Mouse (Mus musculus): ENCODE measurements around the gene Heatr5b. TPM values are rescaled to one million over a fixed set of nuclear protein-coding genes. Genes with fewer than 3 reads are reported as not detected.

Heatr5b gene
- polyA plus RNA-seq, 1 experiment from 2014 or later: 11.5 TPM

DNA sequence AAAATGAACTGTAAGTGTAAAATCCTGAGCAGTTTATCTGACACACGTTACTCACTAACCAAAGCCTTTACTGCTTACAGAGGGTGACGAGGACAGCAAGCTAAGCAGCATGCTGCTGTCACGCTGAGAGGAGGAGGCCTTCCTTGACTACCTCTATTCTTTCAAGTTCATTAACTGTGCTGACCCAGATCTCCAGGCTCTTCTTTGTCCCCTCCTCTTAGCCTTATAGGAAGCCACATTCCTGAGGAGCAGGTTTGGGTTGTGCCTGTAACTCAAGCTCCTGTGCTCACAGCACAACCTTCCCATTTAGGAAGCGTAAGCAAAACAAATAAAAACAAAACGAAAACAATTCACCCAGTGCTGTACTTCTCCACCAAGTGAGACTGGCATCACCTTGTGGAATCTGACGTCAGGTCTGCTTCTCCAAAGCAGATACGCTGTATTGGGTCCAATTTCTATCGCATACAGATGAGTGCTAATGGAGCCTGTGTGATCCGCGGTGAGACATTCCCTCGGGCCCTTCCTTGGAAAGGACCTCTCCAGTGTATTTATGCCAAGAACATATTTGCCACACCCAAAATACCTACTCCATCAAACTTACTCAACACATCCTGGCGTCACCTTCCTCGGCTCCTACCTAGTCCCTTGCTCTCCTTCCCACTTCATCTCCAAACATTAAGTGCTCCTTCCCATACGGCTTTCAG lies 108.3 kb downstream of the Heatr5b start:
- Histone ChIP-seq H3K4me3 (ENCODE audit: low read depth, low read length) (no peak overlapping the region), H3K9ac (ENCODE audit: low read length) (no peak overlapping the region), H3K4me2 (ENCODE audit: low read length) (no peak overlapping the region), H3K27ac (ENCODE audit: low read depth) (no peak overlapping the region), H3K4me1 (replicated peaks; ENCODE audit: control insufficient read depth, insufficient read depth, low read length) (0 out of 2 replicates have a peak, but pooled peaks cover 3% of the 10 kb centered on the region), H3K9me3 (ENCODE audit: control insufficient read depth, low read length) (no peaks in the 10 kb centered on the region), H3K36me3 (ENCODE audit: control insufficient read depth, insufficient read depth, low read length) (no peaks in the 10 kb centered on the region), H3K27me3 (replicated peaks; ENCODE audit: control insufficient read depth, insufficient read depth, low read length) (no peaks in the 10 kb centered on the region)
- 79% methylated on average over 14 of the region's 14 CpGs for WGBS
- ATAC-seq (replicated peaks; ENCODE audit: low FRiP score, low TSS enrichment, low read depth) (no peak), DNase-seq (ENCODE audit: low spot score) (no peak)

- Histone ChIP-seq H3K27ac (ENCODE audit: low read depth) (no peak overlapping the region), H3K4me2 (ENCODE audit: low read length) (no peak overlapping the region), H3K27me3 (replicated peaks; ENCODE audit: control insufficient read depth, insufficient read depth, low read length) (no peaks in the 10 kb centered on the region), H3K9me3 (ENCODE audit: control insufficient read depth, low read length) (no peaks in the 10 kb centered on the region), H3K9ac (ENCODE audit: low read length) (no peak overlapping the region), H3K4me1 (replicated peaks; ENCODE audit: control insufficient read depth, insufficient read depth, low read length) (0 out of 2 replicates have a peak, but pooled peaks cover 3% of the 10 kb centered on the region), H3K36me3 (ENCODE audit: control insufficient read depth, insufficient read depth, low read length) (no peaks in the 10 kb centered on the region), H3K4me3 (ENCODE audit: low read depth, low read length) (no peak overlapping the region)
- 40% methylated on average over 6 of the region's 6 CpGs for WGBS
- ATAC-seq (replicated peaks; ENCODE audit: low FRiP score, low TSS enrichment, low read depth) (no peak), DNase-seq (ENCODE audit: low spot score) (no peak)
Observed at GRCm38 (mm10) chr17:78724461-78725055, 110.6 kb downstream of the Heatr5b start.

- WGBS: 71% methylated on average over 7 of the region's 7 CpGs
- DNase-seq (ENCODE audit: low spot score) (no peak), ATAC-seq (replicated peaks; ENCODE audit: low FRiP score, low TSS enrichment, low read depth) (no peak)
- Histone ChIP-seq H3K27ac (ENCODE audit: low read depth) (no peak overlapping the region), H3K27me3 (replicated peaks; ENCODE audit: control insufficient read depth, insufficient read depth, low read length) (no peaks in the 10 kb centered on the region), H3K36me3 (ENCODE audit: control insufficient read depth, insufficient read depth, low read length) (0 out of 2 replicates have a peak, but pooled peaks cover 8% of the 10 kb centered on the region), H3K4me3 (ENCODE audit: low read depth, low read length) (no peak overlapping the region), H3K4me2 (ENCODE audit: low read length) (no peak overlapping the region), H3K9me3 (ENCODE audit: control insufficient read depth, low read length) (0 out of 2 replicates have a peak, but pooled peaks cover 5% of the 10 kb centered on the region), H3K4me1 (replicated peaks; ENCODE audit: control insufficient read depth, insufficient read depth, low read length) (0 out of 2 replicates have a peak, but pooled peaks cover 3% of the 10 kb centered on the region), H3K9ac (ENCODE audit: low read length) (no peak overlapping the region)
Observed at GRCm38 (mm10) chr17:78721690-78722089, 113.5 kb downstream of the Heatr5b start.

GRCm38 (mm10) chr17:78719086-78719485 lies 116.1 kb downstream of the Heatr5b start:
- no peak overlapping the region for H3K9ac ChIP-seq (ENCODE audit: low read length)
- H3K9me3 ChIP-seq (ENCODE audit: control insufficient read depth, low read length): 0 out of 2 replicates have a peak, but pooled peaks cover 5% of the 10 kb centered on the region
- H3K4me1 ChIP-seq (replicated peaks; ENCODE audit: control insufficient read depth, insufficient read depth, low read length): no peaks in the 10 kb centered on the region
- H3K27me3 ChIP-seq (replicated peaks; ENCODE audit: control insufficient read depth, insufficient read depth, low read length): no peaks in the 10 kb centered on the region
- H3K36me3 ChIP-seq (ENCODE audit: control insufficient read depth, insufficient read depth, low read length): 0 out of 2 replicates have a peak, but pooled peaks cover 8% of the 10 kb centered on the region
- ATAC-seq (replicated peaks; ENCODE audit: low FRiP score, low TSS enrichment, low read depth) (no peak), DNase-seq (ENCODE audit: low spot score) (no peak)
- H3K27ac ChIP-seq (ENCODE audit: low read depth): no peak overlapping the region
- no peak overlapping the region for H3K4me2 ChIP-seq (ENCODE audit: low read length)
- 92% methylated on average over 13 of the region's 13 CpGs for WGBS
- H3K4me3 ChIP-seq (ENCODE audit: low read depth, low read length): no peak overlapping the region

DNA sequence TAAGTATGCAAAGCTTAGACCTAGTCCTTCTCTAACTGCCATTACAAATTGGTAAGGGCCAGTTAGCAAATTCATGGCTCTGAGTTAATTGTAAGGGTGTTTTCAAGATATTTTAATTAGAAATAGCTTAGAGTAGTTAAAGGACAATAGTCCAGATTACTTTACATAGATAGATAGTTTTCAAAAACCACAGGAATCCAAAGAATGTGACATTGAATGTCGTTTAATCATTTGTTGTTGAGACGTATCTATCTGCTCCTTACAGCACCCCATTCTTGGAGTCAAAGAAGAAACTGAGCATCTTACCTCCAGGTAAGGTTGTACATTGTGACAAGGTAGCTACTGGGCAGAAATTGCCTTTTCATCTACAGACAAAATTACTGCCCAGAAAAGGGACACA lies 124.9 kb downstream of the Heatr5b start:
- 80% methylated on average over 2 of the region's 2 CpGs for WGBS

DNA sequence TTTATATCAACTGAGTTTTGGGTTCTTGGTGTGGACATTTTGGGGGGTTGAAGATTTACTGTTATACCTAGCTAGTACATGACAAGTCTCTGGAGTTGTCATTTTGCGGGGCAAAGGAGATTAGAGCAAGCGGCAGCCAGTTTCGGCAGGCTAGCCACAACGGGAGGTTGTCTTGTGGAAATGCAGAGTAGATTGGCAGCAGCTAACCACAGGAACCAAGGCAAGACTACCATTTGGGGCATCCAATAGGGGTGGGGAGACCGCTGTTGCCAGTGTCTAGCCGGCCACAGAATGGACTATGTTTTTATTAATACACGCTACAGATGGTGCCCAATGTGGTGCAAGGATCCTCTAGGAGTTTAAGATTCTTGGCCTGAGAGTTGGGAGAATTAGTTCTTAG lies 126.7 kb downstream of the Heatr5b start:
- H3K27ac ChIP-seq (ENCODE audit: low read depth): no peak overlapping the region
- H3K9me3 ChIP-seq (ENCODE audit: control insufficient read depth, low read length): peaks cover 5% of the 10 kb centered on the region; the same call in 1 of the 2 replicates
- peaks cover 7% of the 10 kb centered on the region; the same call in 1 of the 2 replicates for H3K4me1 ChIP-seq (replicated peaks; ENCODE audit: control insufficient read depth, insufficient read depth, low read length)
- WGBS: 91% methylated on average over 7 of the region's 7 CpGs
- H3K4me3 ChIP-seq (ENCODE audit: low read depth, low read length): no peak overlapping the region
- ATAC-seq (replicated peaks; ENCODE audit: low FRiP score, low TSS enrichment, low read depth) (no peak), DNase-seq (ENCODE audit: low spot score) (no peak)
- H3K4me2 ChIP-seq (ENCODE audit: low read length): no peak overlapping the region
- H3K9ac ChIP-seq (ENCODE audit: low read length): no peak overlapping the region
- H3K27me3 ChIP-seq (replicated peaks; ENCODE audit: control insufficient read depth, insufficient read depth, low read length): no peaks in the 10 kb centered on the region
- H3K36me3 ChIP-seq (ENCODE audit: control insufficient read depth, insufficient read depth, low read length): no peaks in the 10 kb centered on the region

More for the DNA sequence above, 124.9 kb downstream of the Heatr5b start:
- H3K27me3 ChIP-seq (replicated peaks; ENCODE audit: control insufficient read depth, insufficient read depth, low read length): no peaks in the 10 kb centered on the region
- ATAC-seq (replicated peaks; ENCODE audit: low FRiP score, low TSS enrichment, low read depth) (no peak), DNase-seq (ENCODE audit: low spot score) (no peak)
- H3K4me2 ChIP-seq (ENCODE audit: low read length): no peak overlapping the region
- no peak overlapping the region for H3K27ac ChIP-seq (ENCODE audit: low read depth)
- H3K4me1 ChIP-seq (replicated peaks; ENCODE audit: control insufficient read depth, insufficient read depth, low read length): peaks cover 7% of the 10 kb centered on the region; the same call in 1 of the 2 replicates
- no peaks in the 10 kb centered on the region for H3K36me3 ChIP-seq (ENCODE audit: control insufficient read depth, insufficient read depth, low read length)
- peaks cover 5% of the 10 kb centered on the region; the same call in 1 of the 2 replicates for H3K9me3 ChIP-seq (ENCODE audit: control insufficient read depth, low read length)
- no peak overlapping the region for H3K9ac ChIP-seq (ENCODE audit: low read length)
- H3K4me3 ChIP-seq (ENCODE audit: low read depth, low read length): no peak overlapping the region

GRCm38 (mm10) chr17:78702988-78703387 lies 132.2 kb downstream of the Heatr5b start:
- Histone ChIP-seq H3K27ac (ENCODE audit: low read depth) (no peak overlapping the region), H3K9me3 (ENCODE audit: control insufficient read depth, low read length) (peaks cover 5% of the 10 kb centered on the region; the same call in 1 of the 2 replicates), H3K4me3 (ENCODE audit: low read depth, low read length) (no peak overlapping the region), H3K27me3 (replicated peaks; ENCODE audit: control insufficient read depth, insufficient read depth, low read length) (no peaks in the 10 kb centered on the region), H3K36me3 (ENCODE audit: control insufficient read depth, insufficient read depth, low read length) (0 out of 2 replicates have a peak, but pooled peaks cover 8% of the 10 kb centered on the region), H3K9ac (ENCODE audit: low read length) (no peak overlapping the region), H3K4me1 (replicated peaks; ENCODE audit: control insufficient read depth, insufficient read depth, low read length) (peaks cover 6% of the 10 kb centered on the region; the same call in 1 of the 2 replicates), H3K4me2 (ENCODE audit: low read length) (no peak overlapping the region)
- DNase-seq (ENCODE audit: low spot score): no peak
- WGBS: 87% methylated on average over 7 of the region's 7 CpGs
- no peak for ATAC-seq (replicated peaks; ENCODE audit: low FRiP score, low TSS enrichment, low read depth)
